Mouse (Mus musculus) testis, adult 2 months (tissue): ENCODE measurements around the gene Gm49355. TPM values are rescaled to one million over a fixed set of nuclear protein-coding genes. Genes with fewer than 3 reads are reported as not detected.

ENCODE experiments used
- H3K27ac ChIP-seq: fragments of 200-500 bp; 2 replicates; pipeline ENCODE4 v1.5.1; 2012; ENCODE audit warnings: low read depth, low read length; ENCODE audit not compliant: control insufficient read depth, insufficient read depth
- H3K27me3 ChIP-seq: fragments of 200-500 bp; 2 replicates; pipeline ENCODE4 v1.6.1; 2012; ENCODE audit warnings: mild to moderate bottlenecking, low read length, moderate library complexity; ENCODE audit not compliant: control insufficient read depth, insufficient read depth
- H3K36me3 ChIP-seq: fragments of 200-500 bp; 2 replicates; pipeline ENCODE4 v1.6.1; 2012; ENCODE audit warnings: mild to moderate bottlenecking, low read length; ENCODE audit not compliant: control insufficient read depth, insufficient read depth
- H3K4me1 ChIP-seq: fragments of 200-500 bp; 2 replicates; pipeline ENCODE4 v1.6.1; 2012; ENCODE audit warnings: low read length; ENCODE audit not compliant: control insufficient read depth, insufficient read depth
- H3K4me3 ChIP-seq: fragments of 200-500 bp; 2 replicates; pipeline ENCODE4 v1.5.1; 2012; ENCODE audit warnings: low read depth, mild to moderate bottlenecking, low read length, moderate library complexity, mixed read lengths; ENCODE audit not compliant: control insufficient read depth
- CTCF ChIP-seq: fragments of 200-500 bp; IDR thresholded peaks from 2 replicates; pipeline ENCODE4 v1.5.1; 2012; ENCODE audit warnings: low read depth, mild to moderate bottlenecking, inconsistent platforms, low read length, moderate library complexity; ENCODE audit not compliant: control insufficient read depth, insufficient read depth, insufficient replicate concordance
- POLR2A ChIP-seq: fragments of 200-500 bp; IDR thresholded peaks from 2 replicates; pipeline ENCODE4 v1.6.1; 2012; ENCODE audit warnings: low read depth, mild to moderate bottlenecking, inconsistent platforms, low read length, moderate library complexity; ENCODE audit not compliant: control insufficient read depth
- polyA plus RNA-seq: library from polyadenylated mRNA; depleted of rRNA; stranded (reverse); fragments of >200 nt; gene quantifications from 2 replicates; pipeline ENCODE4 v1.2.3, GENCODE M21; 2012

Gm49355 gene
- polyA plus RNA-seq, 1 experiment: 0.49 TPM

GRCm38 (mm10) chr14:12344061-12344745 lies 60.4 kb downstream of the Gm49355 start:
- Histone ChIP-seq H3K4me3 (no peak overlapping the region), H3K4me1 (peaks cover 4% of the 10 kb centered on the region; the same call in 1 of the 2 replicates), H3K36me3 (no peaks in the 10 kb centered on the region), H3K27me3 (no peaks in the 10 kb centered on the region; the same call in 1 of the 2 replicates), H3K27ac (no peak overlapping the region)
- TF ChIP-seq CTCF: no peak
- TF ChIP-seq POLR2A: no peak

DNA sequence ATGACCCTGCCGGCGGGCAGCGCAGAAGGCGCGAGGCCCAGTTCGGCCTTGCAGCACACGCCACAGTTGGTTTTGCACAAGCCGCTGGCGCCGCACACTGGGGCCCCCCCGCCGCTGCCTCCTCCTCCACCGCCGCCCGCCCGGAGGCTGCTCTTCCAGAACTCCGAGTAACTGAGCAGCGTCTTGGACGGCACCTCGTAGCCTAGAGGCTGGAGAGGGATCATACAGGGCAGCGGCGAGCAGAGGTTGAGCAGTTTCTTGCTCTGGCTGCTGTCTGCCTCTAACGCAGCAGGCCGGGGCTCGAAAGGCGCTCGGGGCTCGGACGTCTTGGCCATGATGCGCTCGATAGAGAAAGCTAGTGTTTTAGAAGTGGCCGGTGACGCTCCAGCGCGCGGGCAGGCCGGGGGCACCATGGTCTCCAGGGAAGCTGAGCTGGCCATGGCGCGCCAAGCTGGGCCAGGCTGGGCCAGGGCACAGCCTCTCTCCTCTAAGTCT lies 61.0 kb downstream of the Gm49355 start:
- Histone ChIP-seq H3K4me3 (no peak overlapping the region; the same call in 1 of the 2 replicates), H3K27me3 (no peaks in the 10 kb centered on the region; the same call in 1 of the 2 replicates), H3K4me1 (peaks cover 4% of the 10 kb centered on the region; the same call in 1 of the 2 replicates), H3K27ac (no peak overlapping the region), H3K36me3 (no peaks in the 10 kb centered on the region)
- no peak for TF ChIP-seq POLR2A
- no peak for TF ChIP-seq CTCF

DNA sequence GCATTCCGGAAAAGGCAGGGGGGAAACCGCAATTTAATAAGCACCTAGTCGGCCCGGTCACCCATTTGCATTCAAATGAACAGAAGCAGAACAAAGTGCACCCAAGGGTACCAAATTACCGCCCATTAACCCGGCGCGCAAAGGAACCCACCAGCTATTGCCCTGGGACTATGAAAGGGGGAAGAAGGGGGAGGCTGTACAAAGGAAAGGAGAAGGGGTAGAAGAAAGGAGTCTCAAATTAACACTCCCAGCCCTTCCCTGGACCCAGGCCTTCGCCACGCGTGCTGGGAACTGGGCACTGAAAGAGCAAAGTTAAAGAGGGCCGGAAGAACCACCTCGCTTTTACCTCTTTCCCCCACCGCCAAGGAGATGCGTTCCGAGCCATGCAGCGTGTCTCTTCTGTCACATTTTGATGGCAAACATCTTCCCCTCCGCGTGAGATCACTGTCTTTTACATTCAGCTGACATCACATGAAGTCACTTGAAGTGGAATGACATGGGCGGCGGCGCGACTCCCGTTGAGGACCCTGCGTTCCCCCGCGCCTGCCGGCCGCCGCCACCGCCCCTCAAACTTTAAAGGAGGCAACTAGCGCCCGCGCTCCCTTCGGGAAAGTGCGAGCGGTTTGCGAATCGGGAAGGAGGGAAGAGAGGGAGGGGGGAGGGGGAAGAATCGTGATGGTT lies 61.6 kb downstream of the Gm49355 start:
- H3K27me3 ChIP-seq: no peaks in the 10 kb centered on the region; the same call in 1 of the 2 replicates
- no peak overlapping the region; the same call in 1 of the 2 replicates for H3K4me3 ChIP-seq
- TF ChIP-seq CTCF: no peak
- no peak for TF ChIP-seq POLR2A
- peaks cover 2% of the 10 kb centered on the region; the same call in 1 of the 2 replicates for H3K4me1 ChIP-seq
- H3K36me3 ChIP-seq: no peaks in the 10 kb centered on the region
- H3K27ac ChIP-seq: no peak overlapping the region

DNA sequence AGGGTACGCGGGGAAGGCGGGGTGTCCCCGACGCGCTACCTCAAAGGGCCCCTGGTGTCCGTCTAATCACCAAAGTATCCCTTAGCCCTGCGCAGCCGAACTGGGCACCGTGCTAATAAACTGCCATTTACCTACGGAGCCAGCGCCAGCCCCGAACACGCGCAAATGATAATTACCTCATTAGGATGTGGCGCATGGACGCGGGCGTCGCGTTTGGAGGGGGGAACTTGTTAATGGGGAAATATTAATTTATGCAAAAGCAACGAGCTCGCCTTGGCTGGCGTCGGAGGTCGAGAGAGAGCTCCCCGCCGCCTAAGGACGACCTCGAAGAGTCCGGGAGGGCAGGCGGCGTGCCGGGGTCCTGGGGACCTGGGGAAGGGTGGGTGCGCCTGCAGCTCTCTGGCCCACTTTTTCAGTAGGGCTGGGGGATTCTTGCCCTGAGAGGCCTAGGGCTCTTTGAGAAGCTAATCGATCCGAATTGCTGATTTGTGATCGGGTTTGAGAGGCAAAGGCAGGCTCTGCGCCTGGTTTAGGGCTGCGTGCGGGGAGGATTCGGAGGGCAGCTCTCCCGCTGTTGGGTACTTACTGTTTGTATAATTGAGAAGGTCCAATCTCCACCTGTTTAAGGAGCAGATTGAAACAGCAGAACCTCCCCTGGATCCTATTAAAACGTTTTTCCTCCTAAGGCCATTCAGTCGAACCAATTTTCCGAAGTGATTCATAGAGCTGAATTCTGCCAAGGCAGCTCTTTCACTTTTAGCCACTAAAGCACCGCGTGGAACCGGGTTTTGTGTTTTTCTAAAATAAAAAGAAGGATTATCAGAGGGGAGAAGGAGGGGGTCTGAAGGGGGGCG lies 62.5 kb downstream of the Gm49355 start:
- Histone ChIP-seq H3K27me3 (no peaks in the 10 kb centered on the region; the same call in 1 of the 2 replicates), H3K27ac (no peak overlapping the region), H3K36me3 (no peaks in the 10 kb centered on the region), H3K4me1 (peaks cover 2% of the 10 kb centered on the region; the same call in 1 of the 2 replicates), H3K4me3 (no peak overlapping the region; the same call in 1 of the 2 replicates)
- no peak for TF ChIP-seq POLR2A
- no peak for TF ChIP-seq CTCF

- TF ChIP-seq CTCF: no peak
- no peak for TF ChIP-seq POLR2A
- Histone ChIP-seq H3K4me1 (peaks cover 2% of the 10 kb centered on the region; the same call in 1 of the 2 replicates), H3K27me3 (no peaks in the 10 kb centered on the region; the same call in 1 of the 2 replicates), H3K27ac (no peak overlapping the region), H3K36me3 (no peaks in the 10 kb centered on the region), H3K4me3 (no peak overlapping the region)
These were observed 63.3 kb downstream of the Gm49355 start for GRCm38 (mm10) chr14:12346865-12347600.

DNA sequence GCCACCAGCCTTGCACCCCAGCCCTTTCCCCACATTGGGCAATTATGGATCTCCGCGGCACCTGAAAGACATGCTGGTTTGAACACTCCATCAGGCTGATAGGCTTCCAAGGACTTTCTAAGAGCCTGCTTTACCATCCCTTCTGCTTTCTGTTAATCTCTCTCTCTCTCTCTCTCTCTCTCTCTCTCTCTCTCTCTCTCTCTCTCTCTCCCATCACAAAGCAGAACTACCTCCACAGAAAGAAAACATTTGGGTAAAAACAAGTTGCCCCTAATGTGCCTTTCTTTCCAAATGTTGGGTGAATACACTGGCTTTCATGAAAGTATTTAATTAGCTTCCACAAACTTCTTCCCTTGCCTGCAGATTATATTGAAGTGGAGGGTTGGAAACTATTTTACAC lies 64.3 kb downstream of the Gm49355 start, which contains the start of gene Fezf2:
Gene Fezf2, minus strand, starts transcription at position 101 of the 400 bp plus-strand sequence.
- no peaks in the 10 kb centered on the region; the same call in 1 of the 2 replicates for H3K27me3 ChIP-seq
- no peaks in the 10 kb centered on the region for H3K36me3 ChIP-seq
- peaks cover 2% of the 10 kb centered on the region; the same call in 1 of the 2 replicates for H3K4me1 ChIP-seq
- no peak within 1 kb of the TSS for H3K4me3 ChIP-seq
- H3K27ac ChIP-seq: no peak within 1 kb of the TSS
- TF ChIP-seq CTCF (no peak), POLR2A (no peak)
